Mouse (Mus musculus) right cerebral cortex, postnatal 14 days (tissue): Measurements from ENCODE around the gene Gpr4.

Source experiments
- DNase-seq: peaks from one replicate; pipeline ENCODE4 v3.0.0; 2022

The Gpr4 gene

DNA sequence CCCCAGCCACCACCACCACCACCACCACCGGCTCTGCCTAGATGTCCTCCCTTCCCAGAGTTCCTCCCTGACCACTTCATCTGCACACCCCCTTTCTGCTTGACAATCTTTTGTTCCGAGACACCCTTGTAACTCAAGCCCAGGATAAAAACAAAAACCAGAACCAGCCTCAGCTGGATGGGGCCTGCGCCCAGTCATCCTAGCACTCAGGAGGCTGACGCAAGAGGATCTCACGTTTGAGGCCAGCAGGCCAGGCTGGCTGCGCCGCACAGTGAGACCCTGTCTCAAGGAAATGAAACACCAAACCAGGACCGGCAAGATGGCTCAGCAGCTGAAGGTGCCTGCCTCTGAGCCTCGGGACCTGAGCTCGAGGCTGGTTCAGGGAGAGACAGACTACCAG lies 54.7 kb downstream of the Gpr4 start:
- DNase-seq, result no peak

DNA sequence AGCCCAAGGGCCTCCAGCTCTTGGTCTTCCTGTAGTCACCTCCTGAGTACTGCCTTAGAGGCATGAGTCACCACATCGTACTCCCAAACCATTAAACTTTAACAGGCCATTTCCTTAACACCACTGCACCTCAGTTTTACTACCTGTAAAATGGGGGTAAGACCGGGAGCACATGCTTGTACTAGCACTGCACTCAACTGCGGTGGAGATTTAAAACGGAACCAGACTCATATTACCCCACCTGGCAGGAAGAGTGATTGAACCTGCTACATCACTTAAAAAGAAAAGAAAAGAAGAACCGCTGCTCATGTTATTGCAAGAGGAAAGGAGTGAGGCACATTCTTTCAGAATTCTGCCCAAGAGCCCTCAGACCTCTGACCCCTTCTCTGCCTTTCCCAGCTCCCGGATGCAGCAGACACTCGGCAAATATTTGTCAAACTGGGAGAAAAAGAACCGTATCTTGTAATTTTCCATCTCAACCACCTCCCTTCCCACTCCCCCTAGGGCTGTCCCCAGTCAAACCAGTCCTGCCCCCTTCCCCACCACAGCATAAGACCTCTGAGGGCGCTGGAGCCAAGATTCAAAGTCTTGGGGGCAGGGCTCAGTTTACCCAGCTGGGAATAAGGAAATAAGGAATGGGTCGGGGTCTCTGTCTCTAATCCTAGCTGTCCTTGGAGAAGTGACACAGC lies 56.8 kb downstream of the Gpr4 start:
- no peak for DNase-seq

DNA sequence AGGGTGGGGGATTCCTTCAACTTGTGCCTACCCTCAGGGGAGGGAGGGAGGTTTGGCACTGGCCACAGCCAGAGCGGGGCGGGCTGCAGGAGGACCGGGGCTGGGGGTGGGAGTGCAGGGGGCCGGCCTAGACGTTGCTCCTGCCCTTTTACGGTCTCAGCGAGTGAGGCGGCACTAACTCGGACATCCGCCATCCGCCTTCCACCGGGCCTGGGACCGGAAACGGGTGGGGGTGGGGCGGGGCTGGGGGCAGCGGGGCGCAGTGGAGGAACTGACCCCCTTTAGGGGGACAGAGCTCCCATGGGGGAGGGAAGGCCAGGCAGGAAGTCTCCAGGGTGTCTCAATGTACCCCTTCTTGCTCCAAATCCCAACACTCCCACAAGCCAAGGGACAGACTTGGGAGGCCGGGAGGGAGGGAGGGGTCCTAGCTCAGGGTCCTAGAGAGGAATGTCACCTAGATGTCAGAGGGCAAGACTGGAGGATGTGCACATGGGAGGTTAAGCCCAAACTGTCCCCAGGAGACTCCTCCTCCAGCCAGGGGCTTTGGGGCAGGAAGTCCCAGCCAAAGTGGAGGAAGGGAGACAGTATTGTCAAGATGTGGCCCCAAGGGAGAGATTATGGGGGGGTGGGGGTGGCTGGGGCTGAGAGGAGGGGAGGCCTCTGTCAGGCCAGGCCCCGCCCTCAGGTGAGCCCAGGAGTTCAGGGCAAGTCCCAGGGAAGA lies 57.5 kb downstream of the Gpr4 start:
- DNase-seq, result peak; percentile 49

DNA sequence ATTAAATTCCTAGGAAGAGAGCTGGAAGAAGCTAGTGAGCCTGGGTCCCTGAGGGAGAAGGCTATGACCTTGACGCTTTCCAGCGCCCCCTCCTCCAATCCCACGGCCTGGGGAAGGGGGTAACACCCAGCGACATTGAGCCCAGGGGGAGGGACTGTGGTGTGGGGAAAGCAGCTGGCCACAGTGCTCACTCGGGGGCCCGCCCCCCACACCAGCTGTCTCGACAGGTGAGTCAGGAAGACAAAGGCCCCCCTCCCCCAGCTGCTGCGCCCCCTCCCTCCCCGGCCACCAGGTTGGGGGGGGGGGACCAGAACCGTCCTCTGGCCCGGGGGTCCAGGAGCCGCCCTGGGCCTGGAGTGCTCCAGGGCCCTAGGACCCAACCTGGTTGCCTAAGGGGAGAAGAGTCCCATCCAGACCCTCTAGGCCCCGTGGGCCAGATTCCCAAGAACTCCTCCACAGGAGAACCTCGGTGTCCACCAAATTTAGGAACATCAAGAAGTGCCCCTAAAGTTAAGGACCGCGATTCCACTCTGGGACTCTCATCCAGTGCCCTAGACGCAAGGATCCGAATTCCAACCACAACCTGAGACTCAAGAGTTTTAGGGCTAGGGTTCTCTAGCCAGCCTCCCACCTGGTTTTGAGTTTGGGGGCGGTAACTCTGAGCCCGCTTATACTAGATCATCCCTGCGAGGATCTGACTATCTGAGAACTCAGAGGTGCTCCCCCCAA lies 58.3 kb downstream of the Gpr4 start:
- no peak for DNase-seq

DNA sequence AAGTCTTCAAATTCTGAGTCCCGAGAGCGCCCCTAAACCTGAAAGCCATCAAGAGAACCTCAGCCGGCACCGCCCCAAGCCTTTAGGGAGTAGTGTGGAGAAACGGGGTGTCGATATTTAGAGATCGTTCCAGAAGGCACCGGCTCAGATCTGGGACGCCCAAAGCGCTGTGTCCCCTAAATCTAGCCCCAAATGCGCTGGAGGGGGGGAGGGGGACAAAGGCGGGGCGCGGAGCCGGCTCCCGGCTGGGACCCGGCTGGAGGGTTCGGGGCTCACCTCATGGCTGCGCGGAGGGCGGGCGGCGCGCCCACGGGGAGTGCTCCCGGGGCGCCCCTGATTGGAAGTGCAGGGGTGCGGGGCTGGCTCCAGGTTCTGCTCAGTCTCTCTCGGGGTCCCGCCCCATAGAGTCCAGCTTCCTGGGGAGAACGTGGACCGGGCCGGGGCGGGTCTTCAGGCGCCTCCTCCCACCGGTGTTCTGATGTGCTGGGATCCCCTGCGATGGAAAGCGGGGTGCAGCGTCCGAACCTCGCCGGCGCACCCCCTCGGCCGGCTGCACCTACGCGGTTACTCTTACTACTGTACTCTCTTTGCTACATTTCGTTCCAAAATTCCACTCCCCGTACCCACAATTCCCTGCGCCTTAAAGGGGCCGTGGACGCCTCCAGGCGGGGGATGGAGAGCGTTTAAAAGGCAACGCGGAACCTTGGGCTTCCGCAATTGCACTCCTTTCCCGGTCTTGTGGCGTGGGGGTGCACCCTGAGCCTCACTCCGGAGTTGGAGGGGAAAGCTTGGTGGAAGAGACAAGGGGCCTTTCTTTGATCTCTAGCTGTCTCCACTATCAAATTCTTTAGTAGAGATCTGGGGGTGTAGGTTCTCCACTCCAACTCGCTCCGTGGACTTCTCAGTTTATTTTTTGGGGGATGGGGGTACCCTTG lies 59.2 kb downstream of the Gpr4 start, which contains the start of gene Vasp:
TSS of gene Vasp (minus strand) at position 580 of the 935 bp plus-strand sequence.
- DNase-seq, result peak; percentile 77

DNA sequence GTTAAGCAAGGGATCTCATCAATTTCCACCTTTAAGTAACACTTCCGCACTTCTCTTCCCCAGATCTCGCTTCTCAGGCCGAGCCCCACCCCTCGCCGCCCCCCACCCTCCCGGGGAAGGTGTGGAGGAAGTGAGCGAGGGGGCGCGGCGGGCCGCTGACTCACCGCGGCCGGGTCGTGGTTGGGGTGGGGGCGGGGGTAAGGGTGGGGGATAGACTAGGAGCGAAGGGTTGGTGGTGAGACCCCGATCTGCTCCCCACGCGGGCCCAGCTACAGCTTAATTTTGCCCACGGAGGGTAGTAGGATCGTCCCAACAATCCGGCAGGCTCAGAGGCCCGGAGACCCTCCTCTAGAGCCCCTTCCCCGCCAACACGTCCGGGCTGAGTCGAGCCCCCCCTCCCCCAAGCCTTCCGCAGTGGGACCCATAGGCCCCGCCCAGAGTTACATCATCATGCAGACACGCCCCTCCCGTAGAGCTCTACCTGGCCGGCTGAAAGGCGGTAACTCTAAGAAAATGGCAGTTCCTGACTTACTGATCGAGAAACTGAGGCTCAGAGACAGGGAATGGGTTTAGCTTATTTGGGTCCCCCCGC lies 59.9 kb downstream of the Gpr4 start:
- DNase-seq, result peak; percentile 30
